Mouse (Mus musculus) megakaryocyte, embryonic 14.5 days (primary cell): ENCODE measurements at regions not wholly inside any gene's neighbourhood (a gene's known extent, or its start where the extent isn't known, plus 50 kb on each side); places are given as distances from the start of the nearest gene placed in this dataset.

Experiments
- FLI1 ChIP-seq: IDR thresholded peaks from 2 replicates; pipeline ENCODE4 v1.6.1; 2012; ENCODE audit warnings: low read length, inconsistent platforms, mixed read lengths
- GATA1 ChIP-seq: IDR thresholded peaks from 3 replicates; pipeline ENCODE4 v1.6.1; 2012; ENCODE audit warnings: mixed read lengths, low read length, inconsistent platforms, borderline replicate concordance

DNA sequence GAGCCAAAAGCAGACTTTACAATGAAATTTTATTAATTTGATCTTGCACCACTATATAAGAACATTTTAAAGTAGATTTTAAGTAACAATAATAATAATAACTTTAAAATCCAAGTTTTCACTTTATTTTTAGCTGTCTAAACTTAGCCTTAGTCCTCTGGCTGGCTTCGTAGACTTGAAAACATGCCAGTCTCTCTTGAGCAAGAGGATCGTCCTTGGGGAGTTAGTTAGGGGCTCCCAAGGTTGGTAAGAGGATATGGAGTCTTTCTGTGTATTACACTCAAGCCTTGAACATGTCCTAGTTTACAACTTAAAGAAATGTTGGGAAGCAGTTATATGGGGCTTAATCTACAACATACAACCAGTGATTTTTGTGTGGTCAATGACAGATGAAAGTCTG lies 68.0 kb upstream of the Alkal2 start:
- TF ChIP-seq GATA1, result no peak
- TF ChIP-seq FLI1, result no peak
